Mouse (Mus musculus) mature B cell (primary cell): ENCODE results near the gene Vmn1r55.
"Not testable (repeated sequence)": the region's sequence is repeated elsewhere in the genome, so short reads cannot be mapped to it uniquely, and the experiment has no call there.

Experiments used
- in situ Hi-C: fragments of 300-500 bp; cut with MboI; formaldehyde crosslinking; loops from 2 replicates; pipeline ENCODE4 v1.14.3; 2019

Vmn1r55 gene

DNA sequence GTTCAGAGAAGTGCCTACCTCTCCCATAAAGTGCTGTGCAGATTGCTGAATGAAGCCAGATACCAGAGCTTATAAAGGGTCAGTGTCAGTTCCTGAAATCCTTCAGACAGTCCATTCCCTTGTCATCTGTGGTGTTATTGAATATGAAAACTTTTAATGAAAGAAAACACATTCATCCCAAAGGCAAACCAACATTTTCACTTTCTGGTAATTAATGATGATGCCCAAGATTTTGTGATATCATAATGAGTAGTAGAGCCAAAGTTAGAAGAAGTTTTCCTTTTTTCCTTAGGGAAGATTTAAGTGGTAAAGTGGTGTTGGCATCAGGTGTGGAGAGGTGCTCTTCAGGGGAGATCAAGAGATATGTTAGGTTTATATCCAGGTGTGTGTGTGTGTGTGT lies at the start of gene Vmn1r55:
Vmn1r55 (minus strand) TSS at position 101 of the 400 bp plus-strand sequence.
- in situ Hi-C loops: not testable (repeated sequence)

DNA sequence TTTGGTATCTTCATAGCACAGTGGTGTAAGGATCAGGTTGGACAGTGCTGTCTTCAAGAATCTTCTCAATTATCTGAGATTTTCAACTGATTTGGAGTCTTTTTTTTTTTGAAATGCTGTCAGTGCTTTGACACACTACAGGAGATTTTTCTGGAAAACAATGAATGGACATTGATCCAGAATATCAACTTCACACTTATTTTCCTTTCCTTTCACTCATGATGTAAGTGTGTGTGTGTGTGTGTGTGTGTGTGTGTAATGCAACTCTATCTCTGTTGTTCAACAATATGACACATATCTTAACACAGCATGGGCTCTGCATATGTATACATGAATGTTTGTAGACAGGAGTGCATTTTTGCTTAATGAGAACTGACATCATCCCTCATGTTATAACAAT lies 47.2 kb upstream of the Vmn1r55 start, which contains the start of gene Vmn1r56:
Vmn1r56 (minus strand) TSS at position 101 of the 400 bp plus-strand sequence.
- in situ Hi-C loops: not testable (repeated sequence)

DNA sequence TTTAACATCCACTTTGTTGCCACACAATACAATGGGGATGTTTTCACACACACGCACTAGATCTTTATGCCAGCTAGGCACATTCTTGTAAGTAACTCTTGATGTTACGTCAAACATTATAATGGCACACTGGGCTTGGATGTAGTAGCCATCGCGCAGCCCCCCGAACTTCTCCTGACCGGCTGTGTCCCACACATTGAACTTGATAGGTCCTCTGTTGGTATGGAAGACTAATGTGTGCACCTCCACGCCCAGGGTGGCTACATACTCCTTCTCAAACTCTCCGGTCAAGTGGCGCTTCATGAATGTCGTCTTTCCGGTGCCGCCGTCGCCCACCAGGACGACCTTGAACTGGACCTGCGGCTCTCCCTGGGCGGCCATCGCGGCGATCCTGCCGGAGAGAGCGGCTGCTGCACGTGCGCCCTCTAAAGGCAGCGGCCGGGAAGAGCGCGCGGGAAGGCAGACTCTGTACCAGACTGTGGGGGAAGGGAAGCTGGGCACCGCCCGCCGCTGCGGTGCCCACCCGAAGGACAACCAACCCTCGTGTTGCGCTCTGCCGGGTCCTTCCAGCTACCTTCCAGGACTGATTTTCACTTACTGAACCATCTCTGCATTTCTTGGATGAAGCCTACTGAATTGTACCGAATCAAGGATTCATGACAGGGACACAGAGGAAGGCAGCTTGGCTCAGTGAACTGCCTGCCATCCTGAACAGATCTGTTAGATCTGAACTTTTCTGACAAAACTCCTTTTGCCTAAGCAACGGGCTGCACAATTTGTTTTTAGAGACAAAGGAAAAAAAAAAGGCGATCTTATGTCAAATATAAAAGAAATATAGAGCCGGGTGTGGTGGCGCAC lies 23.7 kb downstream of the Vmn1r55 start, which contains the start of gene Rasl2-9:
Rasl2-9 (minus strand) TSS at position 402 of the 858 bp plus-strand sequence.
- in situ Hi-C loops: no loop called here

DNA sequence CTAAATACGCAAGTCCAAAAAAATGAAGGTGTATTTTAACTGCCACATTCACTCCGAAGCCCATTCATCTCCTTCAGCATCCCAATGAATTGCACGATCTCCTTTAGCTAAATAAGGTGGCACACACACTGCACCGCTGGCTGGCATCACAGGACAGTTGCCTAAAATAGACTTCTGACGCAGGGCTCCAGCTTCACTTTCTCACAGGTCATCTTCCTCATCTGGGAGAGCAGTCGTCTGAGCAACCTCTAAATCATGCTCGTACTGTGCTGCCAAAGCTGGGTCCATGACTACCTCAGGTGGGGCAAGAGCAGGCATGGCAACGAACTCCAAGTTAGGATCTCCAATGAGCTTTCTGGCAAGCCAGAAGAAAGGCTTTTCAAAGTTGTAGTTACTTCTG lies 24.4 kb downstream of the Vmn1r55 start:
- in situ Hi-C loops: no loop called here

GRCm38 (mm10) chr7:5116850-5117249 lies 32.6 kb downstream of the Vmn1r55 start, which contains the start of gene Rfpl4:
Gene Rfpl4, minus strand, starts transcription at chr7:5116950.
- in situ Hi-C loops: no loop called here

- in situ Hi-C loops: no loop called here
These were observed 36.8 kb downstream of the Vmn1r55 start for GRCm38 (mm10) chr7:5112701-5113100.

- in situ Hi-C loops: no loop called here
These were observed 40.2 kb downstream of the Vmn1r55 start for GRCm38 (mm10) chr7:5109301-5109700.

- in situ Hi-C loops: no loop called here
These were observed 41.2 kb downstream of the Vmn1r55 start for GRCm38 (mm10) chr7:5108272-5108671.

DNA sequence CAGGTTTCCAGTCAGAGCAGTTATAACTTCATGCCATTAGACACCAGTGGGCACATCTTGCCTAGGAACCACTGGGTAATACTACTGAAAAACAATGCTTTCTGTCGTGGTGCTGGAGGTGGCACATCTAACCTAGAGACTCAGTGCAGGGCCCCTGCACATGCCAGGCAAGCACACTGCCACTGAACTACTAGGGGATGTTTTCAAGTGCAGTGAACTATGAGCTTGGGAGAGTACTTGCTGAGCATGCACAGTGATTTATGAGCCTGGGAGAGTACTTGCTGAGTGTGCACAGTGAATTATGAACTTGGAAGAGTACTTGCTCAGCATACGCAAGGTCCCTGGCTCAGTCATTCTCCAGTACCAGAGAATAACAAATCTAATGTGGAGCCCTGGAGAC lies 46.9 kb downstream of the Vmn1r55 start:
- in situ Hi-C loops: no loop called here

DNA sequence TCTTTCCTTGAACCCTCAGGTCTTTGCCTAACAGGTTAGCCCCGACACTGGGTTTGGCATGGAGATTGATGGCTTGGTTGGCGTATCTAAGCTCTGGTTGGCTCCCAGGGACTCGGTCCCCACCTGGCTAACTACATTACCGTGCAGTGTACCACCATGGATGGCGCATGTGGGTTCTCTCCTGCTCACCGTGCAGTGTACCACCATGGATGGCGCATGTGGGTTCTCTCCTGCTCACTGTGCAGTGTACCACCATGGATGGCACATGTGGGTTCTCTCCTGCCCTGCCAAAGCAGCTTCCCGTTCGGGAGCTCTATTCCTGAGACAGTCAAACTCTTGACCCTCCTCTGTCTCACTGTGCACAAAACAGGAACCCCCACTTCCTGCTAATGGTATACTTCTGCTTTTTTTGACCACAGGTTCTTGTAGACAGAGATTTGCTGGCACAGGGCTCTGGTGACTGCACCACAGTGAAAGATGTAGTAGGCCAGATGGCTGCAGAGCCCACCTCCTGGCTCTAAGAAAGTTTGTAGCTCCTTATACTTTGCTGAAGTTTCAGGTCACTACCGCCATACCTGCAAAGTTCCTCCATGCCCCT lies 48.3 kb downstream of the Vmn1r55 start:
- in situ Hi-C loops: no loop called here

GRCm38 (mm10) chr7:5099796-5100195 lies 49.7 kb downstream of the Vmn1r55 start:
- in situ Hi-C loops: no loop called here

- in situ Hi-C loops: no loop called here
These were observed 50.7 kb downstream of the Vmn1r55 start for GRCm38 (mm10) chr7:5098769-5099168.

DNA sequence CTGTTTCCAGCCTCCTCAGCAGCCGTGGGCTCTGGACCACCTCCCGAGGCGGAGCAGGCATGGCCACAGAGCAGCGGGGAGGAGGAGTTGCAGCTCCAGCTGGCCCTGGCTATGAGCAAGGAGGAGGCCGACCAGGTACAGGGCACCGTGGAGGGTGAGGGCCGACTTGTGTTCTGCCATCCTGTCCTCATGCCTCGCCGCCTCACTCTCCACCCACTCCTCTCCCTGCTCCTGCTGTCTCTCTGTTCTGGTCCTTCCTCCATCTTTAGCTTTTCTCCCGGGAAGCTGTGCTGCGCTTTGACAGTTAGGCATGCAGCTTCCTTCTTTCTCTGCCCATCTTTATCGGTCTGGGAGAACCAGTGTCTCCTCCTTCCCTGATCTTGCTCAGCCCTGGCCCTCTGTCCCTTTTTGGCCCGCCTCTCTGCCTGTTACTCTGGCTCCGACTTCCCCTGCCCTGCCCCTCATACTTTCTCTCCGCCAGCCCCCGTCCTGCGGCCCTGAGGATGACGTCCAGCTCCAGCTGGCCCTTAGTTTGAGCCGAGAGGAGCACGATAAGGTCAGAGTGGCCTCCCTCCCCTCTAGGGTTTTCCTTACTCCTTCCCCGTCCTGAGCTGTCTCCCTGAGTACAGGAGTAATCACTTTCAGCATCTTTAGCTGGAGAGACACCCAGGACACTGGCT lies 56.5 kb downstream of the Vmn1r55 start:
- in situ Hi-C loops: no loop called here

DNA sequence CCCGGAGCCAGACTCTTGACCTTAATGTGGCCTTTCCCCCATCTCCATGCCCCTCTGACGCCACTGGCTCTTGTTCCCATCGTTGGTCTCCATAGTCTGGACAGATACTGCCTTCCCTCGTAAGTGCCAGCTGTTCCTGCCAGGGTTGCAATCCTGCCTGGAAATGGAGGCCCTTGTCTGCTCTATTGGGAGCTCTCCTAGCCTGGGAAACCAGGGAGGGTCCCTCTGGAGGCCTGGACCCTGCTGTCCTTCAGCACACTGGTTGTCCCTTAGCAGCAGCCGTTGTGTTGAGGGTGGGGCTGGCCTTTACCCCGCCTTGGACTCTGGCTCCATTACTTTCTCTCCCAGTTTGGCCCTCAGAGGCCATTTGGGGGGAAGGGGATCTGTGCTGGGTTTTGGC lies 57.1 kb downstream of the Vmn1r55 start:
- in situ Hi-C loops: no loop called here

DNA sequence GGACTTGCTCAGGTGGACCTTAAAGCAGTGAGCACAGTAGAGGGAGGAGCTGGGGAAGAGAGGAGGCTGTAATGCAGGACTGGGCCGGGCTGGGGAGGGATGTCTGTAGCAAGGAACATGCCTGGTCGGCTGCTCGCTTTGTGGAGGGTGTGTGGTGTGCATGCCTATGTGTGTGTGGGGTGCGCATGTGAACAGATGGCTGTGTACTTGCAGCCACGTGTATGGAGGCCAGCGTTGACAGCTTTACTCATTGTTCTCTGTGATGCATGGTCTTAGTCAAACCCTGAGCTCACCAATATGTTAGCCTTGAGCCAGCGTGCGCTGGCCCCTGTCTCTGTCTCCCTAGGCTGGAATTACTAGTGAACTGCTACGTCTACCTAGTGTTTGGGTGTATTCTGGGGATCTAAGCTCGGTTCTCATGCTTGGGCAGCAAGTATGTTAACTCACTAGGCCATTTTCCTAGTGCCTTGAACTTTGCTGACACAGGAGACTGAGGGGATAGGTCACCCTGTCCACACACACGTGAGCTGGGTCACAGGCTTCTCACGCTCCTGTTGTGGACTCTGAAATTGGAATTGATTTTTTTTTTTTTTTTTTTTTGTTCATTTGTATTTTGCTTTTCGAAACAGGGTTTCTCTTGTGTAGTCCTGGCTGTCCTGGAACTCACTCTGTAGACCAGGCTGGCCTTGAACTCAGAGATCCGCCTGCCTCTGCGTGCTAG lies 58.3 kb downstream of the Vmn1r55 start:
- in situ Hi-C loops: no loop called here

DNA sequence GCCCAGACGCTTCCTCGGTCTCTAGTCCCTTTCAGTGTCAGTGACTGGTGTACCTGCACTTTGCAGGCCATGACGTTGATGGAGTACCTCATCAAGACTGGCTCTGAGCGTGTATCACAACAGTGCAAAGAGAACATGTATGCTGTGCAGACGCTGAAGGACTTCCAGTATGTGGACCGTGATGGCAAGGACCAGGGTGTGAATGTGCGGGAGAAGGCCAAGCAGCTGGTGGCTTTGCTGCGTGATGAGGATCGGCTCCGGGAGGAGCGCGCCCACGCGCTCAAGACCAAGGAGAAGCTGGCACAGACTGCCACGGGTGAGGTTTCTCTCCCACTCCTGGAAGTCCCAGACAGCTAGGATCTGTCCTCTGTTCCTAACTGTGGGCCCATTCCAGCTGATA lies 59.6 kb downstream of the Vmn1r55 start:
- in situ Hi-C loops: no loop called here

DNA sequence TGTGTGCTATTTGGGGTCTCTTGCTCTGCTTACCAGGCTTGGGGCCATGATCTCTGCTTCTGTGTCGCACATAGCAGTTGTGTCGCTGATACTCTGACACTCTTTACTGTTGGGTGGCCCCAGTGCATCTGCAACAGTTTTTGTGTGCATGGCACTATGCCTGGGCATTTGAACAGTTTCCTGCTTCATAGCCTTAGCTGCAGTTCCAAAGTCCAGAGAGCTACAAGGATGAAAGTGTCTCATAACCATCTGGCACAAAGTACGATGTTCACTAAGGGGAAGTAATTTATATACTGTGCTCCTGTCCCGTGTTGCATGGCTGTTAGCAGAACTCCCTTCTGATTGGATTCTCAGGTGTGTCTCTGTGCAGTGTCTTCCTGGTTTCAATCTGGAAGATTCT lies 61.6 kb downstream of the Vmn1r55 start:
- in situ Hi-C loops: no loop called here

DNA sequence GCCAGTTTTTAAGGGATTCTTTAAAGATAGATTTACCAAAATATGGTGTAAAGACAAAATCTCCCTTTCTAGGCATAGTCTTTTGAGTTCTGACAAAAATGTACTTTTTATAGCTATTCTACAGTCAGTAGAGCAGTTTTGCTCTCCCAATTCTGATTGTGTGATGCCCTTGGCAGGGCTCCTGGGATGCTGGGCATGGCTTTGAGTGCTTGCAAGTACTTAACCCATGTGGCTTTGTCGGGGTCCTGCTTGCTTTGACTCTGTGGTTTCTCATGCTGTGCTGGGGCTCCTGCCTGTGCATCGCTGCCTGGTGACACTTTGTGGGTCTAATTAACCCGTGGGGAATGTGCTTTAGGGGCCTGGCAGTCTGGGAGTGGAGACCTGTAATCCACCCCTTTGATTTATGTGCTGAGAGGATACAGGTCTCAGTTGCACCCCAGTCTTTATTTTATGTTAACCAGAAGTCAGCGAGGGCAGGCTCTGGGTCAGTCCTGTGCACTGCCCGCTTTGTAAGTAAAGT lies 62.5 kb downstream of the Vmn1r55 start:
- in situ Hi-C loops: no loop called here

GRCm38 (mm10) chr7:5085512-5085911 lies 64.0 kb downstream of the Vmn1r55 start:
- in situ Hi-C loops: no loop called here

- in situ Hi-C loops: no loop called here
These were observed 66.0 kb downstream of the Vmn1r55 start for GRCm38 (mm10) chr7:5083325-5084105.

GRCm38 (mm10) chr7:5081939-5082338 lies 67.5 kb downstream of the Vmn1r55 start:
- in situ Hi-C loops: no loop called here
